Mouse (Mus musculus): Measurements from ENCODE around the gene Ankrd55. TPM values are rescaled to one million over a fixed set of nuclear protein-coding genes. Genes with fewer than 3 reads are reported as not detected.

Ankrd55 gene
- polyA plus RNA-seq (2016; fragmentation: Nextera tagmentation; extraction: Ambion mirVana): 0.15 and 0.36 TPM in 2 replicates

GRCm38 (mm10) chr13:112288225-112289178 lies at the start of gene Ankrd55:
Ankrd55 (plus strand) TSS chr13:112288451.
- Histone ChIP-seq H3K4me3 (peak within 1 kb of the TSS; percentile 27), H3K9me3 (replicated peaks) (0 out of 2 replicates have a peak, but pooled peaks cover 2% of the 10 kb centered on the region), H3K4me1 (replicated peaks) (peaks cover 34% of the 10 kb centered on the region), H3K27me3 (replicated peaks) (no peaks in the 10 kb centered on the region), H3K9ac (no peak within 1 kb of the TSS), H3K27ac (ENCODE audit: poor library complexity, severe bottlenecking) (peak within 1 kb of the TSS; percentile 10; the same call in 1 of the 2 replicates), H3K4me2 (peak within 1 kb of the TSS; percentile 67), H3K36me3 (no peaks in the 10 kb centered on the region)
- 15% methylated on average over 22 of the region's 22 CpGs for WGBS
- peak; percentile 71 for ATAC-seq (ENCODE audit: insufficient number of reproducible peaks, low FRiP score)

- Histone ChIP-seq H3K4me1 (replicated peaks) (no peaks in the 10 kb centered on the region), H3K27me3 (replicated peaks) (no peaks in the 10 kb centered on the region), H3K9ac (no peak overlapping the region), H3K9me3 (replicated peaks) (peaks cover 7% of the 10 kb centered on the region; the same call in 1 of the 2 replicates), H3K36me3 (no peaks in the 10 kb centered on the region), H3K4me3 (no peak overlapping the region), H3K27ac (ENCODE audit: poor library complexity, severe bottlenecking) (no peak overlapping the region), H3K4me2 (no peak overlapping the region)
- 83% methylated on average over 2 of the region's 2 CpGs for WGBS
- ATAC-seq (ENCODE audit: insufficient number of reproducible peaks, low FRiP score): no peak
Observed at GRCm38 (mm10) chr13:112239239-112239638, 49.0 kb upstream of the Ankrd55 start.

GRCm38 (mm10) chr13:112241431-112241830 lies 46.8 kb upstream of the Ankrd55 start:
- Histone ChIP-seq H3K27ac (ENCODE audit: poor library complexity, severe bottlenecking) (no peak overlapping the region), H3K27me3 (replicated peaks) (no peaks in the 10 kb centered on the region), H3K4me3 (no peak overlapping the region), H3K4me1 (replicated peaks) (no peaks in the 10 kb centered on the region), H3K4me2 (no peak overlapping the region), H3K9me3 (replicated peaks) (peaks cover 4% of the 10 kb centered on the region; the same call in 1 of the 2 replicates), H3K36me3 (no peaks in the 10 kb centered on the region), H3K9ac (no peak overlapping the region)
- 61% methylated on average over 8 of the region's 8 CpGs for WGBS
- ATAC-seq (ENCODE audit: insufficient number of reproducible peaks, low FRiP score): no peak

- ATAC-seq (ENCODE audit: insufficient number of reproducible peaks, low FRiP score): no peak
- no peaks in the 10 kb centered on the region for H3K27me3 ChIP-seq (replicated peaks)
- no peak overlapping the region for H3K9ac ChIP-seq
- H3K9me3 ChIP-seq (replicated peaks): peaks cover 16% of the 10 kb centered on the region
- H3K4me3 ChIP-seq: no peak overlapping the region
- no peaks in the 10 kb centered on the region for H3K4me1 ChIP-seq (replicated peaks)
- no peaks in the 10 kb centered on the region for H3K36me3 ChIP-seq
- H3K27ac ChIP-seq (ENCODE audit: poor library complexity, severe bottlenecking): no peak overlapping the region
- no peak overlapping the region for H3K4me2 ChIP-seq
- 57% methylated on average over 5 of the region's 5 CpGs for WGBS
Observed at GRCm38 (mm10) chr13:112245131-112245530, 43.1 kb upstream of the Ankrd55 start.

- Histone ChIP-seq H3K4me3 (no peak overlapping the region), H3K4me1 (replicated peaks) (peaks cover 31% of the 10 kb centered on the region), H3K9me3 (replicated peaks) (peaks cover 13% of the 10 kb centered on the region), H3K27me3 (replicated peaks) (no peaks in the 10 kb centered on the region), H3K27ac (ENCODE audit: poor library complexity, severe bottlenecking) (no peak overlapping the region), H3K36me3 (no peaks in the 10 kb centered on the region), H3K9ac (no peak overlapping the region), H3K4me2 (no peak overlapping the region)
- 40% methylated on average over 2 of the region's 2 CpGs for WGBS
- ATAC-seq (ENCODE audit: insufficient number of reproducible peaks, low FRiP score): no peak
Observed at GRCm38 (mm10) chr13:112251433-112251832, 36.8 kb upstream of the Ankrd55 start.

- H3K27ac ChIP-seq (ENCODE audit: poor library complexity, severe bottlenecking): no peak overlapping the region
- no peak overlapping the region for H3K4me3 ChIP-seq
- H3K9ac ChIP-seq: no peak overlapping the region
- H3K4me2 ChIP-seq: no peak overlapping the region
- no peak for ATAC-seq (ENCODE audit: insufficient number of reproducible peaks, low FRiP score)
- H3K4me1 ChIP-seq (replicated peaks): peaks cover 31% of the 10 kb centered on the region
- H3K9me3 ChIP-seq (replicated peaks): peaks cover 11% of the 10 kb centered on the region
- H3K27me3 ChIP-seq (replicated peaks): no peaks in the 10 kb centered on the region
- WGBS: 59% methylated on average over 3 of the region's 3 CpGs
- no peaks in the 10 kb centered on the region for H3K36me3 ChIP-seq
Observed at GRCm38 (mm10) chr13:112252012-112252411, 36.2 kb upstream of the Ankrd55 start.

- H3K27ac ChIP-seq (ENCODE audit: poor library complexity, severe bottlenecking): peak overlapping the region; percentile 40; the same call in 1 of the 2 replicates
- peaks cover 11% of the 10 kb centered on the region for H3K9me3 ChIP-seq (replicated peaks)
- peaks cover 31% of the 10 kb centered on the region for H3K4me1 ChIP-seq (replicated peaks)
- peak overlapping the region; percentile 54 for H3K4me2 ChIP-seq
- 26% methylated on average over 13 of the region's 13 CpGs for WGBS
- H3K36me3 ChIP-seq: no peaks in the 10 kb centered on the region
- H3K27me3 ChIP-seq (replicated peaks): no peaks in the 10 kb centered on the region
- no peak overlapping the region for H3K4me3 ChIP-seq
- no peak overlapping the region; the same call in 1 of the 2 replicates for H3K9ac ChIP-seq
- peak; percentile 79 for ATAC-seq (ENCODE audit: insufficient number of reproducible peaks, low FRiP score)
Observed at GRCm38 (mm10) chr13:112252991-112253620, 35.1 kb upstream of the Ankrd55 start.

- H3K9me3 ChIP-seq (replicated peaks): peaks cover 5% of the 10 kb centered on the region
- no peak for ATAC-seq (ENCODE audit: insufficient number of reproducible peaks, low FRiP score)
- H3K4me3 ChIP-seq: no peak overlapping the region
- no peak overlapping the region for H3K27ac ChIP-seq (ENCODE audit: poor library complexity, severe bottlenecking)
- no peak overlapping the region for H3K9ac ChIP-seq
- no peaks in the 10 kb centered on the region for H3K27me3 ChIP-seq (replicated peaks)
- H3K4me1 ChIP-seq (replicated peaks): peaks cover 31% of the 10 kb centered on the region
- no peak overlapping the region for H3K4me2 ChIP-seq
- no peaks in the 10 kb centered on the region for H3K36me3 ChIP-seq
- 86% methylated on average over 8 of the region's 8 CpGs for WGBS
Observed at GRCm38 (mm10) chr13:112254116-112254515, 34.1 kb upstream of the Ankrd55 start.

GRCm38 (mm10) chr13:112255862-112256261 lies 32.4 kb upstream of the Ankrd55 start:
- ATAC-seq (ENCODE audit: insufficient number of reproducible peaks, low FRiP score): no peak
- WGBS: 73% methylated on average over 5 of the region's 5 CpGs
- Histone ChIP-seq H3K4me1 (replicated peaks) (peaks cover 31% of the 10 kb centered on the region), H3K9ac (no peak overlapping the region), H3K4me2 (no peak overlapping the region), H3K27ac (ENCODE audit: poor library complexity, severe bottlenecking) (no peak overlapping the region), H3K36me3 (no peaks in the 10 kb centered on the region), H3K27me3 (replicated peaks) (no peaks in the 10 kb centered on the region), H3K9me3 (replicated peaks) (no peaks in the 10 kb centered on the region), H3K4me3 (no peak overlapping the region)

- no peak overlapping the region for H3K9ac ChIP-seq
- no peaks in the 10 kb centered on the region for H3K9me3 ChIP-seq (replicated peaks)
- no peak overlapping the region for H3K4me3 ChIP-seq
- ATAC-seq (ENCODE audit: insufficient number of reproducible peaks, low FRiP score): no peak
- no peaks in the 10 kb centered on the region for H3K36me3 ChIP-seq
- H3K27me3 ChIP-seq (replicated peaks): no peaks in the 10 kb centered on the region
- no peak overlapping the region for H3K4me2 ChIP-seq
- no peak overlapping the region for H3K27ac ChIP-seq (ENCODE audit: poor library complexity, severe bottlenecking)
- WGBS: 84% methylated on average over 10 of the region's 10 CpGs
- peaks cover 9% of the 10 kb centered on the region for H3K4me1 ChIP-seq (replicated peaks)
Observed at GRCm38 (mm10) chr13:112258478-112258877, 29.8 kb upstream of the Ankrd55 start.

- ATAC-seq (ENCODE audit: insufficient number of reproducible peaks, low FRiP score): peak; percentile 69; the same call in 1 of the 2 replicates
- no peak overlapping the region for H3K9ac ChIP-seq
- H3K27ac ChIP-seq (ENCODE audit: poor library complexity, severe bottlenecking): no peak overlapping the region
- no peaks in the 10 kb centered on the region for H3K36me3 ChIP-seq
- H3K4me1 ChIP-seq (replicated peaks): peaks cover 2% of the 10 kb centered on the region; the same call in 1 of the 2 replicates
- H3K4me2 ChIP-seq: no peak overlapping the region
- 47% methylated on average over 2 of the region's 2 CpGs for WGBS
- no peaks in the 10 kb centered on the region for H3K9me3 ChIP-seq (replicated peaks)
- no peaks in the 10 kb centered on the region for H3K27me3 ChIP-seq (replicated peaks)
- no peak overlapping the region for H3K4me3 ChIP-seq
Observed at GRCm38 (mm10) chr13:112259398-112259797, 28.9 kb upstream of the Ankrd55 start.

All from heart, embryonic 12.5 days (tissue).